Mouse (Mus musculus) small intestine, adult 2 months (tissue): ENCODE measurements around the gene Actn2.

Experiments
- CTCF ChIP-seq: fragments of 200-500 bp; IDR thresholded peaks from 2 replicates; pipeline ENCODE4 v1.5.1; 2012; ENCODE audit warnings: low read depth, mild to moderate bottlenecking, control low read depth, inconsistent platforms, low read length, moderate library complexity, mixed read lengths; ENCODE audit not compliant: insufficient replicate concordance, insufficient read length; ENCODE audit errors: extremely low read depth
- POLR2A ChIP-seq: fragments of 200-500 bp; IDR thresholded peaks from 2 replicates; pipeline ENCODE4 v1.6.1; 2012; ENCODE audit warnings: low read depth, mild to moderate bottlenecking, control low read depth, inconsistent platforms, low read length, moderate library complexity

- TF ChIP-seq CTCF: no peak
- no peak for TF ChIP-seq POLR2A
These were observed 22.5 kb downstream of the Actn2 start for GRCm38 (mm10) chr13:12318017-12318416.
